Mouse (Mus musculus) frontal cortex, postnatal 10 days (tissue): Measurements from ENCODE around the gene Gp1bb.

Experiments used
- DNase-seq, 2 experiments: peaks; one replicate each; pipeline ENCODE4 v3.0.0; 2022; ENCODE audit warnings: low spot score in 2 of 2, mixed read lengths in 1 of 2

Gene Gp1bb

GRCm38 (mm10) chr16:18581623-18582205 is 40.5 kb downstream of the Gp1bb start:
- no peak for DNase-seq

- DNase-seq = no peak
Observed at GRCm38 (mm10) chr16:18581050-18581622, 41.1 kb downstream of the Gp1bb start.

- DNase-seq = no peak
Observed at GRCm38 (mm10) chr16:18580389-18580788, 41.8 kb downstream of the Gp1bb start.

DNA sequence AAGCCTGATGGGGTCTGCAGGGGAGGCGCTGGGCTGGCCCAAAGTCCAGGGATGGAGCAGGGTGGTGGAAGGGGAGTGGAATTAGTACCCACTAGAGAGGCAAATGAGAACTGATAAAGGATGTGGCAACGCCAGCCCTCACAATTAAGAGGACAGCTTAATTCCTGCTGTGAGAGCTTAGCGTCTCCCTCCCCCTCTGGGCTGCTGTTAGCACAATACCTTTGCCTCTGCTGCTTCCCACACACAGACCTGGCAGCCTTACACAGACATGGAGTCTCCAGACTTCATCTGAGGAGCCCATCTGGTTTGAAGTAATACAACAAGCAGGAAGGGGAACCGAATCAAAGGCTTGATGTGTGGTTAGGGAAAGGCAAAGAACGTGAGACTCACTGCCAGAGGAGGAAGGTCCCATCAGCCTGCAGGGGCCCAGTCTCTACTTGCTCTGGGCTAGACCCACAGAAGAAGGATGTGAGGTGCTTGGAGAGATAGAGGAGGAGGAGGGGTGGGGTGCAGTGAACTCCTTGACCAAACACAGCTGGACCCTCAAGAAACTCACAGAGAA is 44.5 kb downstream of the Gp1bb start:
- DNase-seq = no peak

DNA sequence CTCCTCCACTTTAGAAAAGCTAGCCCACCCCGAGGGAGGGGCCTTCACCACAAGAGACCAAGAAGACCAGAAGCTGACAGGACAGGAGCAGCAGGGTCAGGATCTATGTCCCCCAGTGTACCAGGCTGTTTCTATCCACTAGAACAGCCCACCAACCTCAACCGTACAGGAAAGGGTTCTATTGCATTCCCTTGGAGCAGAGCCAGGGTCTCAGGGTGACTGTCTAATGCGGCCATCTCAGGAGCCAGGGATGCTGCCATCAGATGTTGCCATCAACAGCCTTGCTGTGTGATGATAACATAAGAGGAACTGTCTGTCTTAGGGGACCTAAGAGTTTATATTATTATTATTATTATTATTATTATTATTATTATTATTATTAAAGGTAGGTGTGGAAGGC is 45.1 kb downstream of the Gp1bb start:
- no peak for DNase-seq

DNA sequence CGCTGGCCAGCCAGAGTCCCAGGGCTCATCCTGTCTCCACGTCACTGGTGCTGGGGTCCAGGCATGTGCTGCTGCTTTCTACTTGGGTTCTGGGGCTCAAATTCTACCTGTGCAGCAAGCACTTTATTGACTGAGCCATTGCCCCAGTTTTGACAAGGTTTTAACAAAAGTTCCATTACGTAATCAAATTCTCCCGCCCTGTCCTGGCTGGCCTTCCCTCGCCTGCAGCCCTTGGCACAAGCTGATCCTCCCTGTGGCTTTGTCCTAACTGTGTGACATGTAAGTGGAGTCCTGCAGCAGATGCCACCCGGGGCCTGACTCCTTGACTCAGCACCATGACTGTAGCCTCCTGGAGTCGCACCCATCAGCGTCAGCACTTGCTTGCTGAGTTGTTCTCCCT is 48.0 kb downstream of the Gp1bb start:
- no peak for DNase-seq
